Mouse (Mus musculus) ES-Bruce4 (cell line): ENCODE data around the gene Vamp9. TPM values are rescaled to one million over a fixed set of nuclear protein-coding genes. Genes with fewer than 3 reads are reported as not detected.
A peak's percentile ranks its signal among the peaks of the same experiment; 100 is the strongest.

Experiments
- H3K27ac ChIP-seq: 2 replicates; pipeline ENCODE4 v1.5.1; 2012; ENCODE audit warnings: low read length, inconsistent platforms; ENCODE audit not compliant: insufficient read depth
- H3K27me3 ChIP-seq: 2 replicates; pipeline ENCODE4 v1.6.1; 2012; ENCODE audit warnings: mild to moderate bottlenecking, low read length, inconsistent platforms; ENCODE audit not compliant: control insufficient read depth, poor library complexity, insufficient read depth, severe bottlenecking
- H3K36me3 ChIP-seq: 2 replicates; pipeline ENCODE4 v1.6.1; 2012; ENCODE audit warnings: inconsistent platforms, mild to moderate bottlenecking, low read length, moderate library complexity; ENCODE audit not compliant: control insufficient read depth, poor library complexity, insufficient read depth, severe bottlenecking
- H3K4me1 ChIP-seq: one replicate; pipeline ENCODE4 v1.8.1; 2011; ENCODE audit warnings: low read length; ENCODE audit not compliant: control insufficient read depth, insufficient read depth
- H3K4me3 ChIP-seq: 2 replicates; pipeline ENCODE4 v1.5.1; 2011; ENCODE audit warnings: low read depth, mild to moderate bottlenecking, low read length
- H3K9ac ChIP-seq: 2 replicates; pipeline ENCODE4 v1.6.1; 2012; ENCODE audit warnings: low read depth, mild to moderate bottlenecking, inconsistent platforms; ENCODE audit not compliant: poor library complexity, severe bottlenecking
- H3K9me3 ChIP-seq: replicated peaks from 2 replicates; pipeline ENCODE4 v1.6.1; 2012; ENCODE audit warnings: mild to moderate bottlenecking, low read length, inconsistent platforms; ENCODE audit not compliant: control insufficient read depth, poor library complexity, insufficient read depth, severe bottlenecking
- CTCF ChIP-seq: IDR thresholded peaks from one replicate; pipeline ENCODE4 v1.8.1; 2011; ENCODE audit warnings: low read depth, low read length
- EP300 ChIP-seq: IDR thresholded peaks from 2 replicates; pipeline ENCODE4 v1.6.1; 2011; ENCODE audit warnings: low read depth, low read length; ENCODE audit not compliant: insufficient read depth
- POLR2A ChIP-seq: IDR thresholded peaks from one replicate; pipeline ENCODE4 v1.8.1; 2011; ENCODE audit warnings: low read length; ENCODE audit not compliant: insufficient read depth
- polyA plus RNA-seq: library from polyadenylated mRNA; stranded (reverse); fragments of >200 nt; gene quantifications from 2 replicates; pipeline ENCODE4 v1.2.4, GENCODE M21; 2011; ENCODE audit warnings: low read depth; ENCODE audit not compliant: missing spikeins, insufficient read depth, insufficient read length

Gene Vamp9
- polyA plus RNA-seq, 1 experiment = not detected

DNA sequence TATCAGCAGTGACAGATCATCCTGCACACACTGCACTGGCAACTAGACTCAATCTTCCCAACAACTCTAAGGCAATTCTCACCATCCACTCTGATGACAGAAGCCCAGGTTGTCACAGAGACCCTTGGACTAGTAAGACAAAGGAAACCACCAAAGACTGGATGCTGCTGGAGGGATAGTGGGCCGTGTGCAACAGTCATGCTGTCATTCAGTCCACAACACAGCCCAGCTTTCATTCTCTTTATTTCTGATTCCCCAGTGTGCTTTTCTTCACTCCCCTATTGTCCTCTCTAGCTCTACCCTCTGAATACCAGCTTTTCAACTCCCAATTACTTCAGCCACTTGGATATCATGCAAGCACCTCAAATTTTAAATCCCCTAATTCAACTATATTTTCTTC lies 47.8 kb downstream of the Vamp9 start:
- H3K9ac ChIP-seq = no peak overlapping the region
- no peak overlapping the region for H3K27ac ChIP-seq
- peaks cover 4% of the 10 kb centered on the region for H3K36me3 ChIP-seq
- no peak overlapping the region for H3K4me3 ChIP-seq
- H3K4me1 ChIP-seq = no peaks in the 10 kb centered on the region
- TF ChIP-seq CTCF (no peak), EP300 (no peak), POLR2A (no peak)
- H3K27me3 ChIP-seq = no peaks in the 10 kb centered on the region
- no peaks in the 10 kb centered on the region for H3K9me3 ChIP-seq

DNA sequence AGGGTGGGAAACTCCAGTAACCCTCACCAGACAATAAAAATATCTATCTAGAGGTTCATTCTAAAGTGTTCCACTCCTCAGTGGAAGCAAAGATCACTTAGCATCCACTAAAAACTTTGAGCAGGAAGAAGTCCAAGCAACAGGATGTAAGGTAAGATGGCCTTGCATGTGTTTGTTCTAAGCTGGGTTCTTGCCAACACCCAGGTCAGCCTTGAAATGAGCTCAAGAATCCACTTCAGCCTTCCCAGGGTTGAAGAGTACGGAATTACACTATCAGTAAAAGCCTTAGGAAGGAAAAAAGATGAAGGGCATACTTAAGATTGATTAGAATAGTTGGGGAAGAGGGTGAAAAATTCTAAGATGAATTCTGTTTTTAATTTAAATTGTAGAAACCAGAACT lies 52.6 kb downstream of the Vamp9 start:
- no peaks in the 10 kb centered on the region for H3K27me3 ChIP-seq
- H3K36me3 ChIP-seq = peaks cover 37% of the 10 kb centered on the region
- no peak for TF ChIP-seq POLR2A
- TF ChIP-seq CTCF = no peak
- no peak for TF ChIP-seq EP300
- no peaks in the 10 kb centered on the region for H3K9me3 ChIP-seq
- H3K27ac ChIP-seq = no peak overlapping the region
- no peak overlapping the region for H3K4me3 ChIP-seq
- H3K4me1 ChIP-seq = peaks cover 2% of the 10 kb centered on the region
- no peak overlapping the region for H3K9ac ChIP-seq

DNA sequence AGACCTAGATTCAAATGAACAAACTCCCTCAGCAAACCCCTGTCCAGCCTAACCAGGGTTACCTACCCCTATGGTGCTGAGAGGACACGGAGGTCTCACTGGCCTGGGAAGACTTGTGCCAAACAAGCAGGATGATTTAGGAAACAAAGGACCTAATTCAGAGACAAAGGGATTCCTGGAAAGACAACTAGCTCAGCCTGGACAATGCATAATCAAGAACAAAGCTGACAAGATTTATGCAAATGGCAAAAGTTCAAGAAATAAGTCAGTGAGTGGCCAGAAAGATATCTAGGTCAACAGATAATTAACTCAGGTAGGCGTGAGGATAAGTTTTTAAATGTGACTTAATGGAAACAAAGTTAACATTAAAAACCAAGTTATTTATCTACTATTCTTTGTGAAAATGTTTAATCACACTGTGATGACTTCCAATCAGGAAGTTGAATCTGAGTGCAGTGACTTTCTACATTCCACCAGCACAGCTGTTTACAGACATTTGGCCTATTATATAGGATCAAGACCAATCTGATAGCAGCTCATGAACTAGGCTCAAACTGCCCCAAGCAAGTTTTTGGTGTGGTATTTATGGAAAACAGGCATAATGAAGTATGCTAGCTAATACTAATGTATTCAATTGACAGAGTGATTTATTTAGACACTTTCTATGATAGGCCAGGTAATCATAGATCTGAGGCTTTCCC lies 53.3 kb downstream of the Vamp9 start:
- Histone ChIP-seq H3K27me3 (no peaks in the 10 kb centered on the region), H3K9me3 (no peaks in the 10 kb centered on the region), H3K36me3 (peaks cover 44% of the 10 kb centered on the region), H3K27ac (no peak overlapping the region), H3K4me3 (no peak overlapping the region), H3K4me1 (peaks cover 2% of the 10 kb centered on the region), H3K9ac (no peak overlapping the region)
- TF ChIP-seq EP300 = no peak
- no peak for TF ChIP-seq POLR2A
- no peak for TF ChIP-seq CTCF

DNA sequence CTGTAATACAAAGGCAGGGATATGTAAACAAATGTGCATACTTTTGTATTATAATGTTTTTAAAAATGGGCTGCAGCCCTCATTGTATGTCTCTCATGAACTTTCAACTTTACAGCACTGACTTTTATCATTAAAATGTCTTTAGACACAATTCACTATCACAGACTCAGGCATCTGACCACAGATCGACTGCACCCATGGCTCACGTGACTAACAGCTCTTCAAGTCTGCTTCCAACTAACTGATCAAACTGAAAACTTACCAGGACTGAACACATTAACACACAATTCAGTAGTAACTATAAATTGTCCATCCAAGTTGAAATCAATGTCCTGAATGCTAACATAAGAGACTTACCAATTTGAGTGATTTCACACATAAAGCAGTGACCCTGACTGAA lies 53.9 kb downstream of the Vamp9 start:
- no peak overlapping the region for H3K27ac ChIP-seq
- no peaks in the 10 kb centered on the region for H3K27me3 ChIP-seq
- H3K9me3 ChIP-seq = no peaks in the 10 kb centered on the region
- TF ChIP-seq CTCF (no peak), POLR2A (no peak), EP300 (no peak)
- no peak overlapping the region for H3K4me3 ChIP-seq
- peaks cover 48% of the 10 kb centered on the region for H3K36me3 ChIP-seq
- H3K4me1 ChIP-seq = peaks cover 2% of the 10 kb centered on the region
- H3K9ac ChIP-seq = no peak overlapping the region

DNA sequence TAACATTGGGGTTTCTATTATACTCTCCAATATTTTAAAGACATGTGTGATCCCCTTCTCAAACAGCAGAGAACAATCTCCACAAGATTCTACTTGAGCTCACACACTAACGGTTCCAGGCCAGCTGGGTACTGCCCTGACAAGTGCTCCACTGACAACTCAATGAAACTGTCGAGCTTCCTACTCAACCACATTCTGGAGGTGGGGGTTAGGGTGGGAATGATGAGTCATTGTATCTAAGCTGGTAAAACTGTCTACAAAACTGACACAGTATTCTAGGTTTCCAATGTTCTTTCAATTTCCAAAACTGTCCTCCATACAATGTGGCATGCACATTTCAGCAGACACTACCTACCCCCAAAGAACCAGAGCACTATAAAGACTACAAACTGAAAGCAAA lies 67.9 kb downstream of the Vamp9 start:
- Histone ChIP-seq H3K4me3 (no peak overlapping the region), H3K9me3 (no peaks in the 10 kb centered on the region), H3K4me1 (peaks cover 4% of the 10 kb centered on the region), H3K36me3 (peaks cover 40% of the 10 kb centered on the region), H3K27me3 (no peaks in the 10 kb centered on the region), H3K9ac (0 out of 2 replicates have a peak overlapping the region, but pooled peaks have one; percentile 40), H3K27ac (no peak overlapping the region)
- TF ChIP-seq CTCF = no peak
- TF ChIP-seq EP300 = no peak
- TF ChIP-seq POLR2A = no peak

DNA sequence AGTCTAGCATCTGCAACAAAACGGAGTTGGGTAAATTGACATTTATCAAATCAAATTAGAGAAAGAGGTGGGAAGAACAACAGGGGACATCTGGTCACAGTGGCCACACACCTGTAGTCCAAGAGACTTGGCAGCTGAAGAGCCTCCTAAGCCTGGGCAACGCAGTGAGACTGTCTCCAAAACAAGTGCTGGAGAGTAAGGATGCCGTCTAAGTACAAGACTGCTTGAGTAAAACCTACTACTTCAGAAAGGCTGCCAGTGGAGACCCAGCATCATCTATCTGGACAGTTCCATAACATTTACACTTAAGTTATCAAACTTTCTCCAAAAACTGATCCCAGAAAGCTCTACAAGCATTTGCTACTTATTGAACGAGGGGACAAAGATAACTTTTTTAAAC lies 69.0 kb downstream of the Vamp9 start:
- no peak overlapping the region for H3K27ac ChIP-seq
- no peaks in the 10 kb centered on the region for H3K9me3 ChIP-seq
- TF ChIP-seq EP300 (no peak), CTCF (no peak), POLR2A (no peak)
- H3K36me3 ChIP-seq = peaks cover 33% of the 10 kb centered on the region
- no peak overlapping the region for H3K4me3 ChIP-seq
- no peak overlapping the region for H3K9ac ChIP-seq
- H3K27me3 ChIP-seq = no peaks in the 10 kb centered on the region
- H3K4me1 ChIP-seq = peaks cover 4% of the 10 kb centered on the region
